Comparison of ENCODE assay signal across 8 mouse cellular contexts in genomic region chr4:59801489-59801888, GRCm38 (mm10). TPM values are rescaled to one million over a fixed set of nuclear protein-coding genes. Genes with fewer than 3 reads are reported as not detected.
DNase-seq lines count a peak whose midpoint lies in the region; ATAC-seq and TF ChIP-seq lines count a peak whose summit lies in the region.

Inip (minus strand) TSS chr4:59801589.

- in situ Hi-C loops in Patski (cut with MboI; ENCODE audit: low pct_unique_long_range_greater_than_20kb) = no loop called here

- intact Hi-C loops in left cerebral cortex, postnatal 4 days (cut with DNase I) = no loop called here

- H3K27ac ChIP-seq in neural tube, embryonic 14.5 days (ENCODE audit: low read depth, low read length) = no peak within 1 kb of the TSS

- POLR2A ChIA-PET in Patski (lab: Charles Lee) = no interaction called here

- H3K4me3 ChIP-seq in neural tube, embryonic 14.5 days (ENCODE audit: low read depth, low read length) = no peak within 1 kb of the TSS

- no peak for TF ChIP-seq CTCF in Patski (IDR thresholded peaks at IDR 0.05)

- no peak for ATAC-seq in Patski
- no peak for ATAC-seq in granulocyte monocyte progenitor cell, adult 5-6 weeks (replicated peaks; ENCODE audit: poor library complexity, severe bottlenecking)
- no peak for ATAC-seq in neural tube, embryonic 14.5 days (ENCODE audit: low read depth)

- H3K36me3 ChIP-seq in neural tube, embryonic 14.5 days (ENCODE audit: control insufficient read depth, insufficient read depth, low read length) = no peaks in the 10 kb centered on the region

- no peaks in the 10 kb centered on the region for H3K9me3 ChIP-seq in neural tube, embryonic 14.5 days (ENCODE audit: control insufficient read depth, low read length)

- no peak within 1 kb of the TSS for H3K9ac ChIP-seq in neural tube, embryonic 14.5 days (replicated peaks; ENCODE audit: low read depth, low read length)

- H3K4me2 ChIP-seq in neural tube, embryonic 14.5 days (ENCODE audit: low read depth, low read length) = no peak within 1 kb of the TSS

- H3K4me1 ChIP-seq in neural tube, embryonic 14.5 days (ENCODE audit: control insufficient read depth, insufficient read depth, low read length) = no peaks in the 10 kb centered on the region

- CTCF ChIA-PET in Patski (lab: Charles Lee) = no interaction called here

- no peak for DNase-seq in heart, adult 18-20 months
- no peak for DNase-seq in heart, adult 8-10 months (ENCODE audit: low spot score)
- DNase-seq in Patski (ENCODE audit: low read depth, low spot score) (no peak), MN1 (ENCODE audit: low spot score) (no peak)
- no peak for DNase-seq in left cerebral cortex, postnatal 4 days
- no peak for DNase-seq in gastrocnemius, postnatal 4 days (ENCODE audit: low spot score in 2 of 2)

- no peaks in the 10 kb centered on the region for H3K27me3 ChIP-seq in Patski
- H3K27me3 ChIP-seq in neural tube, embryonic 14.5 days (ENCODE audit: control insufficient read depth, insufficient read depth, low read length) = no peaks in the 10 kb centered on the region

RNA-seq across cellular contexts. Expression of gene Inip, which starts in this region (rescaled TPM):
- 10 to 100 TPM; 10.1 to 11.3 TPM for total RNA-seq in heart, adult 18-20 months (2021)
- 10 to 100 TPM in 2 of 4 experiments, 1 to 10 TPM in 2; 9.4 to 12.3 (median 10.8) TPM for total RNA-seq in heart, adult 8-10 months (2022)
- polyA plus RNA-seq in Patski (2021) = 11.1 TPM
- total RNA-seq in granulocyte monocyte progenitor cell, adult 5-6 weeks (2014; fragmentation: Nextera tagmentation) = 49.9 and 71.0 TPM in 2 replicates
- total RNA-seq in granulocyte monocyte progenitor cell, adult 5-6 weeks (2017) = 55.9 and 60.1 TPM in 2 replicates
- total RNA-seq in left cerebral cortex, postnatal 4 days (2021) = 10 to 100 TPM; 22.3 to 22.4 TPM
- 53.5 and 60.6 TPM in 2 replicates for polyA plus RNA-seq in neural tube, embryonic 14.5 days (2014; fragmentation: Nextera tagmentation; extraction: Ambion mirVana)
- 1 to 10 TPM; 7.5 to 9.3 TPM for total RNA-seq in gastrocnemius, postnatal 4 days (2021)
